Mouse (Mus musculus) cortical plate, adult 2 months (tissue): ENCODE results near the gene Ltbp2.

Source experiments
- CTCF ChIP-seq: fragments of 200-500 bp; IDR thresholded peaks from 2 replicates; pipeline ENCODE4 v1.5.1; 2011; ENCODE audit warnings: mild to moderate bottlenecking, control low read depth, low read length; ENCODE audit not compliant: insufficient read depth; ENCODE audit errors: extremely low read depth
- POLR2A ChIP-seq: fragments of 200-500 bp; IDR thresholded peaks from 2 replicates; pipeline ENCODE4 v1.6.1; 2011; ENCODE audit warnings: mild to moderate bottlenecking, low read length, control low read depth; ENCODE audit not compliant: insufficient read depth; ENCODE audit errors: extremely low read depth

DNA sequence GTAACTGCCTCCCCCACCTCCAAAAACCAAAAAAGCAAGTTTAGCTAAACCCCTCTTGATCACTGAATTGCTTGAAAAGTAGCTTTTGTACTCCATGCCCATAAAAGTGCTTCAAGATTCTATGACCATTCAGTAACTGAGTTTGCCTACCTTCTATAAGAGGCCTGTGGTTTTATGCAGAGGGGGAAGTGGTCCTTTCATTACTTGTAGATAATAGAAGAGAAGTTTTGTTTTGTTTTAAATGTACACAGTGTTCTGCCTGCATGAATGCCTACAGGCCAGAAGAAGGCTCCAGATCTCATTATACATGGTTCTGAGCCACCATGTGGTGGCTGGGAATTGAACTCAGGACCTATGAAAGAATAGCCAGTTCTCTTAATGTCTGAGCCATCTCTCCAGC, 100.1 kb downstream of the Ltbp2 start:
- TF ChIP-seq CTCF (no peak), POLR2A (no peak)
